Mouse (Mus musculus) MEL (cell line): ENCODE results near the gene Btg1-ps2.
"Not testable (repeated sequence)": the region's sequence is repeated elsewhere in the genome, so short reads cannot be mapped to it uniquely, and the experiment has no call there.

ENCODE experiments used
- CHD1 ChIP-seq: IDR thresholded peaks from 2 replicates; pipeline ENCODE4 v1.6.1; 2012; ENCODE audit warnings: low read depth, mild to moderate bottlenecking, inconsistent platforms, low read length, improper control_type of control experiment
- CTCF ChIP-seq, 3 experiments: IDR thresholded peaks in 2 of 3; conservative IDR thresholded peaks in 1 of 3; 2 replicates each; pipeline ENCODE4 v1.5.1; 2011 to 2012; ENCODE audit warnings: low read length in 3 of 3, low read depth in 2 of 3, mild to moderate bottlenecking in 2 of 3, improper control_type of control experiment in 1 of 3, inconsistent platforms in 1 of 3, mixed read lengths in 1 of 3, moderate library complexity in 1 of 3; ENCODE audit not compliant: control insufficient read depth in 1 of 3, insufficient read depth in 1 of 3, poor library complexity in 1 of 3, severe bottlenecking in 1 of 3
- KAT2A ChIP-seq: conservative IDR thresholded peaks from 2 replicates; pipeline ENCODE4 v1.6.1; 2012; ENCODE audit warnings: low read depth, low read length, improper control_type of control experiment, inconsistent platforms
- POLR2A ChIP-seq, 2 experiments: IDR thresholded peaks; 2 replicates each; pipeline ENCODE4 v1.6.1; 2011 to 2012; ENCODE audit warnings: low read length in 2 of 2, mild to moderate bottlenecking in 2 of 2, control low read depth in 1 of 2, improper control_type of control experiment in 1 of 2, low read depth in 1 of 2, moderate library complexity in 1 of 2; ENCODE audit not compliant: control insufficient read depth in 1 of 2, insufficient read depth in 1 of 2, poor library complexity in 1 of 2
- RCOR1 ChIP-seq: IDR thresholded peaks from 2 replicates; pipeline ENCODE4 v1.6.1; 2012; ENCODE audit warnings: low read depth, mild to moderate bottlenecking, inconsistent platforms, low read length, improper control_type of control experiment
- TAL1 ChIP-seq: IDR thresholded peaks from 2 replicates; pipeline ENCODE4 v1.6.1; 2012; ENCODE audit warnings: mild to moderate bottlenecking, inconsistent platforms, low read length, moderate library complexity, mixed read lengths
- ZC3H11A ChIP-seq: IDR thresholded peaks from 2 replicates; pipeline ENCODE4 v1.6.1; 2012; ENCODE audit warnings: low read depth, mild to moderate bottlenecking, inconsistent platforms, low read length, improper control_type of control experiment
- ZNF384 ChIP-seq: IDR thresholded peaks from 2 replicates; pipeline ENCODE4 v1.6.1; 2012; ENCODE audit warnings: low read depth, mild to moderate bottlenecking, inconsistent platforms, low read length, improper control_type of control experiment

GRCm38 (mm10) chrX:38018597-38018996, 24.3 kb downstream of the Btg1-ps2 start, which contains the start of gene Btg1-ps1:
- TF ChIP-seq RCOR1; KAT2A; CTCF (IDR thresholded peaks at IDR 0.05 in 2 of 3, conservative IDR thresholded peaks at IDR 0.05 in 1 of 3; ENCODE audit: control insufficient read depth in 1 of 3, insufficient read depth in 1 of 3, low read depth in 2 of 3, low read length in 3 of 3, poor library complexity in 1 of 3, severe bottlenecking in 1 of 3); TAL1; ZNF384; ZC3H11A; CHD1; POLR2A (IDR thresholded peaks at IDR 0.05; ENCODE audit: control insufficient read depth in 1 of 2, insufficient read depth in 1 of 2, low read depth in 1 of 2, low read length in 2 of 2, poor library complexity in 1 of 2): not testable (repeated sequence)
